Mouse (Mus musculus) lung, postnatal 0 days (tissue): ENCODE measurements at regions not wholly inside any gene's neighbourhood (a gene's known extent, or its start where the extent isn't known, plus 50 kb on each side); places are given as distances from the start of the nearest gene placed in this dataset.

Source experiments
- CTCF ChIP-seq: IDR thresholded peaks from 2 replicates; pipeline ENCODE4 v1.5.1; 2016; ENCODE audit warnings: antibody characterized with exemption, mild to moderate bottlenecking
- EP300 ChIP-seq: IDR thresholded peaks from 2 replicates; pipeline ENCODE4 v1.6.1; 2016; ENCODE audit warnings: antibody characterized with exemption, mild to moderate bottlenecking, control low read depth

- no peak for TF ChIP-seq CTCF
- TF ChIP-seq EP300: no peak
These were observed 51.8 kb upstream of the Rph3a start for GRCm38 (mm10) chr5:121061688-121062087.
